Mouse (Mus musculus): ENCODE data around the gene Olfr52. TPM values are rescaled to one million over a fixed set of nuclear protein-coding genes. Genes with fewer than 3 reads are reported as not detected.

Olfr52 gene
- not detected in 2 replicates for polyA plus RNA-seq (2012; rRNA removed)

GRCm38 (mm10) chr2:86185583-86185982 lies at the start of gene Olfr52:
Olfr52 (minus strand) TSS chr2:86185683.

GRCm38 (mm10) chr2:86231301-86231700 lies 45.8 kb upstream of the Olfr52 start, which contains the start of gene Olfr1047:
Olfr1047 (minus strand) TSS chr2:86231401.

DNA sequence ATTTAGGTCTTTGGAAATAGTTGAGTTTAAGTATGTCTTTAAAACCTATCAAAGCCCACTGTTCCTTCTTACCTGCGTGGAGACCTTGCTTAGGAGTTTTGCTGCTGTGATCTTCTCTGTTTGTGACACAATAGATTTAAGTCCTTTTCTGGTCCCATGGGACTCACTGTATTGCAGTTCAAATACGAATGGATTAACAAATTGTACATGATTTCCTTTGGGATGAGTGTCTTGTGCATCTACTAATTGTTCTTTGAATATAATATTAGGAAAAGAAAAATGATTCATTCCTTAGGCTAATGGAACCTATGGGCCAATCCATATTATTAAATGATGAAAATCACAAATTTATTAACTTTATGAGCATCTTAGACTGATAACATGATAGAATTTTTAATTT lies 33.7 kb upstream of the Olfr52 start, which contains the start of gene Olfr1046:
Gene Olfr1046 (minus strand): TSS at position 101 of the 400 bp plus-strand sequence.

DNA sequence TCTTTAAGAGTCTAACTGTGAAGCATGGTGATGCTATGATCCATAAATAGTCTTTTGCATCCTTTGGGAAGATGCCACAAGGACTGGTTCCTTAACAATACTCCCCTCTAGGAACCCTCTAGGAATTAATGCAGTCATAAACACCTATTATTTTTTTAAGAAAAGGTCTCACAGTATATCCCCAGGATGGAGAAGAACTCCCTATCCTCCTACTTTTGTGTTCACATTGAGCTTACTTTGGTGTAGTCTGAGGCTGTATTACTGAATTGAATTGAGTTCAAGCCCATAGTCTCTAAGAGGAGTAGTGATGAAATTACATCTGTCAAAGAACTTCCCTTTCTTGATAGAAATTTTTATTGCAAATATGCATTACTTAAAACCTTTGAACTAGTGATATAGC lies 17.4 kb upstream of the Olfr52 start, which contains the start of gene Olfr1045:
Gene Olfr1045 (minus strand): TSS at position 101 of the 400 bp plus-strand sequence.

GRCm38 (mm10) chr2:86177720-86178119 lies 7.8 kb downstream of the Olfr52 start, which contains the start of gene Olfr1044:
Olfr1044 (minus strand) TSS chr2:86177820.

GRCm38 (mm10) chr2:86167422-86167821 lies 18.1 kb downstream of the Olfr52 start, which contains the start of gene Olfr1043:
Olfr1043 (minus strand) TSS chr2:86167522.

DNA sequence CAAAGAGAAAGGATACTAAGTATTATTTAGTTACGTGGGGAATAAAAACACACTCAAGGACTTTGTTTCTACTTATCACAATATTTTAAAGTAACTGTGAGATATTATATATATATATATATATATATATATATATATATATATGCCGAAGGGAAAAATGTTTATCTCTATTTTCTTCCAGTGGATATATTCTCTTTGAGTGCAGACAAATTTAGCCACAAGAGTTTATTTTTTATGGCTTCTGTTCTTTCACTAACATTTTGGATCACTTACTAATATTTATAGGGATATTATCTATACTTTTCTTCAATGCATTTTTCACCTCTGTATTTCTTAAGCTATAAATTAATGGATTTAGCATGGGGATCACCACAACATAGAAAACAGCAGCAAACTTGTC lies 23.7 kb downstream of the Olfr52 start, which contains the start of gene Olfr1042:
Gene Olfr1042 (minus strand): TSS at position 101 of the 400 bp plus-strand sequence.

DNA sequence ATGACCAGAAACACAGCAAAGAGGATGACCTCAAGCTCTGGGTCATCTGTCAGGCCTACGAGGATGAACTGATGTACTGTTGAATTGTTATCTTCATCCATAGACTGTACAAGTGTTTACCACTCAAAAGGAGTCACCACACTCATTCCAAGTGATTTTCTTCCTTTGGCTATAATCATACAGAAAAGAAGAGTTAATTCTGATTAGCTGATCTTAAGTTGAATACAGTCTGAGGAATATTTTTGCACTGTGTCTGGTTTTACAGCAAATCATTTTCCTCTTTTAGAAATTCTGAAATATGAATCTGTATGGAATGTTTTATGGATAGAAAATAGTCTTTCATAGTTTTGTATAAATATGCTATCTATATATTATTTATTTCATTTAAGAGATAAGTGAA lies 38.9 kb downstream of the Olfr52 start, which contains the start of gene Olfr1040:
Gene Olfr1040 (minus strand): TSS at position 101 of the 400 bp plus-strand sequence.

DNA sequence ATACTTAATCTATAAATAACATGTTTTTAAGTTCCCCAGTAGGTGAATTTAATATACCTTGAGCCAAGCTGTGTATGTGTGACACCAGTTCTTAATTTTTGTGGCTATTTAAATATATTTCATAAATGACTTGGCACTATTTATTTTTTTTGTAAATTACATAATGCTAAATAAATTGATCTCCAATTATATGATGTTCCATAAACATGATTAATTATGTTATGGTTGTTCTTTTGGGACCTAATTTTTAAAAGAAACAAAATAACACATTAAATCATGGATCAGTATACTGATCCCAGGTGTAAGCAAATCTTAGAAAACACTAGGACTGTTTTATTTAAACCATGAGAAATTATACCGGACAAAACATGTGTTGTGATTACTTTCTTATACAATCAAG lies 49.7 kb downstream of the Olfr52 start, which contains the start of gene Olfr1039:
Gene Olfr1039 (minus strand): TSS at position 101 of the 400 bp plus-strand sequence.

Other genes with a start within 250 kb of the Olfr52 start
- not detected in 2 replicates for gene Olfr1028, start 235.2 kb downstream of the Olfr52 start, polyA plus RNA-seq (2012; rRNA removed)
- not detected in 2 replicates for gene Olfr1029, start 211.8 kb downstream of the Olfr52 start, polyA plus RNA-seq (2012; rRNA removed)
- gene Olfr1030, start 206.4 kb downstream of the Olfr52 start, polyA plus RNA-seq (2012; rRNA removed), result not detected in 2 replicates
- gene Olfr1031, start 195.4 kb downstream of the Olfr52 start, polyA plus RNA-seq (2012; rRNA removed), result not detected in 2 replicates
- gene Olfr1032, start 180.1 kb downstream of the Olfr52 start, polyA plus RNA-seq (2012; rRNA removed), result not detected in 2 replicates
- gene Olfr1033, start 165.1 kb downstream of the Olfr52 start, polyA plus RNA-seq (2012; rRNA removed), result 0.12 TPM in 1 of 2 replicates, not detected in the other
- gene Olfr1034, start 139.8 kb downstream of the Olfr52 start, polyA plus RNA-seq (2012; rRNA removed), result 0.02 TPM in 1 of 2 replicates, not detected in the other
- gene Olfr1036, start 111.7 kb downstream of the Olfr52 start, polyA plus RNA-seq (2012; rRNA removed), result not detected in 2 replicates
- gene Olfr1037, start 98.3 kb downstream of the Olfr52 start, polyA plus RNA-seq (2012; rRNA removed), result not detected in 2 replicates
- not detected in 2 replicates for gene Olfr1039, start 49.8 kb downstream of the Olfr52 start, polyA plus RNA-seq (2012; rRNA removed)
- gene Olfr1040, start 39.0 kb downstream of the Olfr52 start, polyA plus RNA-seq (2012; rRNA removed), result not detected in 2 replicates
- not detected in 2 replicates for gene Olfr1042, start 23.8 kb downstream of the Olfr52 start, polyA plus RNA-seq (2012; rRNA removed)
- gene Olfr1043, start 18.2 kb downstream of the Olfr52 start, polyA plus RNA-seq (2012; rRNA removed), result not detected in 2 replicates
- not detected in 2 replicates for gene Olfr1044, start 7.9 kb downstream of the Olfr52 start, polyA plus RNA-seq (2012; rRNA removed)
- not detected in 2 replicates for gene Olfr1045, start 17.3 kb upstream of the Olfr52 start, polyA plus RNA-seq (2012; rRNA removed)
- not detected in 2 replicates for gene Olfr1046, start 33.6 kb upstream of the Olfr52 start, polyA plus RNA-seq (2012; rRNA removed)
- gene Olfr1047, start 45.7 kb upstream of the Olfr52 start, polyA plus RNA-seq (2012; rRNA removed), result not detected in 2 replicates
- gene Olfr1048, start 54.6 kb upstream of the Olfr52 start, polyA plus RNA-seq (2012; rRNA removed), result not detected in 2 replicates
- not detected in 2 replicates for gene Olfr1049, start 72.6 kb upstream of the Olfr52 start, polyA plus RNA-seq (2012; rRNA removed)
- gene Olfr1051, start 93.4 kb upstream of the Olfr52 start, polyA plus RNA-seq (2012; rRNA removed), result not detected in 2 replicates
- not detected in 2 replicates for gene Olfr1052, start 106.8 kb upstream of the Olfr52 start, polyA plus RNA-seq (2012; rRNA removed)
- gene Olfr1053, start 129.6 kb upstream of the Olfr52 start, polyA plus RNA-seq (2012; rRNA removed), result not detected in 2 replicates
- gene Olfr1054, start 149.8 kb upstream of the Olfr52 start, polyA plus RNA-seq (2012; rRNA removed), result not detected in 2 replicates
- gene Olfr1055, start 164.6 kb upstream of the Olfr52 start, polyA plus RNA-seq (2012; rRNA removed), result not detected in 2 replicates
- gene Olfr1056, start 176.8 kb upstream of the Olfr52 start, polyA plus RNA-seq (2012; rRNA removed), result not detected in 2 replicates
- gene Olfr1057, start 192.7 kb upstream of the Olfr52 start, polyA plus RNA-seq (2012; rRNA removed), result not detected in 2 replicates
- not detected in 2 replicates for gene Olfr1058, start 202.9 kb upstream of the Olfr52 start, polyA plus RNA-seq (2012; rRNA removed)
- gene Olfr1061, start 228.4 kb upstream of the Olfr52 start, polyA plus RNA-seq (2012; rRNA removed), result not detected in 2 replicates
- gene Olfr1062, start 241.1 kb upstream of the Olfr52 start, polyA plus RNA-seq (2012; rRNA removed), result not detected in 2 replicates

Measured in stomach, adult 2 months (tissue).